Mouse (Mus musculus) testis, adult 2 months (tissue): ENCODE data around the gene Cdk10.

Experiments used
- CTCF ChIP-seq: fragments of 200-500 bp; IDR thresholded peaks from 2 replicates; pipeline ENCODE4 v1.5.1; 2012; ENCODE audit warnings: low read depth, mild to moderate bottlenecking, inconsistent platforms, low read length, moderate library complexity; ENCODE audit not compliant: control insufficient read depth, insufficient read depth, insufficient replicate concordance
- POLR2A ChIP-seq: fragments of 200-500 bp; IDR thresholded peaks from 2 replicates; pipeline ENCODE4 v1.6.1; 2012; ENCODE audit warnings: low read depth, mild to moderate bottlenecking, inconsistent platforms, low read length, moderate library complexity; ENCODE audit not compliant: control insufficient read depth

DNA sequence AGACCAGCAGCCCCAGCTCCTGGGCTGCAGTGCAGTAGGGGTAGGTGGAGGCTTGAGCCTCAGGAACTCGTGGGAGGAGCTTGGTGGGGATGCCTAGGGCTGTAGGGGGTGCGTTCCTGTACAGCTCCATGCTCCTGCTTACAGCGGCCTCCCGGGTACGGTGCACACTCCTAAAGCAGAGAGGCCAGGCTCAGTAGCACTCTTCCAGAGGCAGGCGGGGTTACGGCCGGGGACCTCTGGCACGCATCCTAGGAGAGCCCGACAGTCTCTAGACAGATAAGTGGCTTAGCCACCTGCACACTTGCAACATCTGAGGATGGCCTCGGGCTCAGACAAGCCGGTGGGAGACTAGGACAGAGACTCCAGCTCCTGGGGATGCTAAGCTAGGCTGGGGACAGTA, 20.9 kb downstream of the Cdk10 start:
- no peak for TF ChIP-seq POLR2A
- TF ChIP-seq CTCF, result no peak
